Mouse (Mus musculus) intestine, embryonic 15.5 days (tissue): ENCODE data around the gene Matn3. TPM values are rescaled to one million over a fixed set of nuclear protein-coding genes. Genes with fewer than 3 reads are reported as not detected.
A peak's percentile ranks its signal among the peaks of the same experiment; 100 is the strongest.
"Not testable (repeated sequence)": the region's sequence is repeated elsewhere in the genome, so short reads cannot be mapped to it uniquely, and the experiment has no call there.

ENCODE experiments used
- ATAC-seq: fragments of 200-750 bp; cut with Nextera tagmentation; 2 replicates; pipeline ENCODE4 v1.8.0; 2017; ENCODE audit warnings: moderate TSS enrichment, moderate library complexity
- H3K27ac ChIP-seq: fragments of 300-500 bp; sonication (generic); 2 replicates; pipeline ENCODE4 v1.5.1; 2015; ENCODE audit warnings: mild to moderate bottlenecking, inconsistent platforms
- H3K27me3 ChIP-seq: fragments of 300-500 bp; sonication (generic); replicated peaks from 2 replicates; pipeline ENCODE4 v1.6.1; 2015; ENCODE audit warnings: inconsistent platforms
- H3K36me3 ChIP-seq: fragments of 300-500 bp; sonication (generic); 2 replicates; pipeline ENCODE4 v1.6.1; 2015; ENCODE audit warnings: inconsistent platforms
- H3K4me1 ChIP-seq: fragments of 300-500 bp; sonication (generic); replicated peaks from 2 replicates; pipeline ENCODE4 v1.6.1; 2015; ENCODE audit warnings: inconsistent platforms
- H3K4me2 ChIP-seq: fragments of 300-500 bp; sonication (generic); replicated peaks from 2 replicates; pipeline ENCODE4 v1.6.1; 2015; ENCODE audit warnings: mild to moderate bottlenecking, inconsistent platforms
- H3K4me3 ChIP-seq: fragments of 300-500 bp; sonication (generic); replicated peaks from 2 replicates; pipeline ENCODE4 v1.5.1; 2015; ENCODE audit warnings: inconsistent platforms
- H3K9ac ChIP-seq: fragments of 300-500 bp; sonication (generic); 2 replicates; pipeline ENCODE4 v1.6.1; 2015; ENCODE audit warnings: inconsistent platforms
- H3K9me3 ChIP-seq: fragments of 300-500 bp; sonication (generic); 2 replicates; pipeline ENCODE4 v1.6.1; 2016; ENCODE audit warnings: inconsistent platforms
- WGBS: fragments of 180-500 bp; shearing (Covaris S2); methylation state at CpG from one replicate; pipeline ENCODE4 v1.1.7; 2015; 5-methylcytosine and 5-hydroxymethylcytosine counted together
- polyA plus RNA-seq: library from polyadenylated mRNA; unstranded; fragments of >200 nt; fragmentation: Nextera tagmentation; extraction: Ambion mirVana; gene quantifications from 2 replicates; pipeline ENCODE4 v1.2.1, GENCODE M21; 2015

Matn3 gene
- polyA plus RNA-seq, 1 experiment from 2014 or later: 0.11 TPM

DNA sequence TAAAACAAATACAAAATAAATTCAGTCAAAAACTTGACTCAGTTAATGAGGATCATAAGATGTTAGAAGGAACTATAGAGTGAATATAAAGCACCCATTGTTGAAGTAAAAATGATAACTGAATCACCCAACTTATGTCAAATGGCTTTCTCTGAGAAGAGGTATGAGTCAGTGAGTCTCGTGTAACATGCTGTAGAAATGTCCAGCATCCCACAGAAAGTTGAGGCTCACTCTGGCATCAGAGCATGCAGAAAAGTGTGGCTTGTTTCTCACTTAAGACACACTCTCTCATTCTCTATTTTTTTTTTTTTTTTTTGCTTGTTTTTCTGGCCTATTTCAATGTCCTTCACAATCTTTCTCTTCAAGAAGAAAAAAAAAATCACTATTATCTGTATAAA is 26.7 kb upstream of the Matn3 start:
- Histone ChIP-seq H3K4me1 (peaks cover 15% of the 10 kb centered on the region; the same call in 1 of the 2 replicates), H3K27me3 (no peaks in the 10 kb centered on the region), H3K27ac (peak overlapping the region; percentile 99), H3K4me3 (peak overlapping the region; percentile 74), H3K4me2 (peak overlapping the region; percentile 51), H3K9ac (peak overlapping the region; percentile 66; the same call in 1 of the 2 replicates), H3K36me3 (peaks cover 2% of the 10 kb centered on the region; the same call in 1 of the 2 replicates), H3K9me3 (no peaks in the 10 kb centered on the region)
- ATAC-seq: no peak
- 0% methylated on average over 1 of the region's 1 CpGs for WGBS

- Histone ChIP-seq H3K27me3 (no peaks in the 10 kb centered on the region), H3K9me3 (no peaks in the 10 kb centered on the region), H3K36me3 (peaks cover 2% of the 10 kb centered on the region; the same call in 1 of the 2 replicates), H3K27ac (peak within 1 kb of the TSS; percentile 99), H3K9ac (peak within 1 kb of the TSS; percentile 92), H3K4me1 (peaks cover 15% of the 10 kb centered on the region; the same call in 1 of the 2 replicates), H3K4me3 (peak within 1 kb of the TSS; percentile 74), H3K4me2 (peak within 1 kb of the TSS; percentile 70)
- peak; percentile 99 for ATAC-seq
- WGBS: under 1% methylated on average over 73 of the region's 73 CpGs
These were observed 26.0 kb upstream of the Matn3 start, which contains the start of gene Laptm4a for GRCm38 (mm10) chr12:8921394-8922368. TSS of gene Laptm4a (plus strand) at chr12:8921664.

GRCm38 (mm10) chr12:8922369-8923124 is 25.2 kb upstream of the Matn3 start:
- ATAC-seq: no peak
- no peaks in the 10 kb centered on the region for H3K27me3 ChIP-seq
- no peaks in the 10 kb centered on the region for H3K9me3 ChIP-seq
- H3K4me3 ChIP-seq: peak overlapping the region; percentile 74
- H3K9ac ChIP-seq: peak overlapping the region; percentile 92
- peak overlapping the region; percentile 99 for H3K27ac ChIP-seq
- H3K4me1 ChIP-seq: peaks cover 15% of the 10 kb centered on the region; the same call in 1 of the 2 replicates
- peaks cover 2% of the 10 kb centered on the region; the same call in 1 of the 2 replicates for H3K36me3 ChIP-seq
- peak overlapping the region; percentile 70 for H3K4me2 ChIP-seq
- WGBS: under 1% methylated on average over 30 of the region's 30 CpGs

DNA sequence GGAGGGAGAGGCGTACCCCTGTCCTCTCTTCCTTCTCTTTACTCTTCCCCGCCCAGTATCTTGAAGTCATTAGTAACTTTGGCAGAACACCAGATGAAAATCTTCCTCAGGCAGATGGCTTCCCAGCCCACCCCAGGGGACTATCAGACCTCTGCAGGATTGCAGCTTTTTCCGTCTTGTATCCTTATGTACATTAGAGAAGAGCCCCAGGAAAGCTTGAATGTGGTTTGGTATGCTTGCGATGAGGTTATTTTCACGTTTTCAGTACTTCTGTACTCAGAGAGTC is 24.7 kb upstream of the Matn3 start:
- Histone ChIP-seq H3K9me3 (no peaks in the 10 kb centered on the region), H3K4me2 (peak overlapping the region; percentile 70), H3K4me1 (peaks cover 20% of the 10 kb centered on the region; the same call in 1 of the 2 replicates), H3K4me3 (peak overlapping the region; percentile 74), H3K9ac (peak overlapping the region; percentile 92), H3K27me3 (no peaks in the 10 kb centered on the region), H3K36me3 (peaks cover 2% of the 10 kb centered on the region; the same call in 1 of the 2 replicates), H3K27ac (0 out of 2 replicates have a peak overlapping the region, but pooled peaks have one; percentile 99)
- WGBS: 16% methylated on average over 5 of the region's 5 CpGs
- ATAC-seq: no peak

DNA sequence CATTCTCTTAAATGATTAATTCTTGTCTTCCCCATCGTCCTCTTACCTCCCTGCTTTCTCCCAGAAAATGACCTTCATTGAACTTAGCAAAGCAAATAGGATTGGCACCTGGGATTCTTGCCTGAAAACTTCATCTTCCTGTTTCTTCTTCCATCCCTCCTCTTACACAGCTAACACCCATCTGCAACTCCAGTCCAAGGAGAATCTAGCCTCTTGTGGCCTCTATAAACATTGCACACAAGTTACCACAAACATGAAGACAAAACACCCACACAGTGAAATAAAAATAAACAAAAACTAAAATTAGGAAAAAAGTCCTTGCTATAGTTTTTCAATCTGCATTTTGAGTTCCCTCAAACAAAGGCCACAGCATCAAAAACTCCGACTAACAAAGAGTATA is 24.1 kb upstream of the Matn3 start:
- Histone ChIP-seq H3K4me2 (peak overlapping the region; percentile 70), H3K36me3 (peaks cover 2% of the 10 kb centered on the region; the same call in 1 of the 2 replicates), H3K27ac (no peak overlapping the region), H3K27me3 (no peaks in the 10 kb centered on the region), H3K4me3 (peak overlapping the region; percentile 74), H3K9me3 (no peaks in the 10 kb centered on the region), H3K4me1 (peaks cover 20% of the 10 kb centered on the region; the same call in 1 of the 2 replicates), H3K9ac (no peak overlapping the region)
- no peak for ATAC-seq
- 46% methylated on average over 2 of the region's 2 CpGs for WGBS

GRCm38 (mm10) chr12:8927652-8928051 is 20.1 kb upstream of the Matn3 start:
- Histone ChIP-seq H3K4me2 (no peak overlapping the region), H3K4me3 (no peak overlapping the region), H3K27ac (no peak overlapping the region), H3K9me3 (no peaks in the 10 kb centered on the region), H3K36me3 (peaks cover 2% of the 10 kb centered on the region; the same call in 1 of the 2 replicates), H3K27me3 (no peaks in the 10 kb centered on the region), H3K4me1 (peaks cover 22% of the 10 kb centered on the region; the same call in 1 of the 2 replicates), H3K9ac (no peak overlapping the region)
- ATAC-seq: no peak
- WGBS: 95% methylated on average over 3 of the region's 3 CpGs

DNA sequence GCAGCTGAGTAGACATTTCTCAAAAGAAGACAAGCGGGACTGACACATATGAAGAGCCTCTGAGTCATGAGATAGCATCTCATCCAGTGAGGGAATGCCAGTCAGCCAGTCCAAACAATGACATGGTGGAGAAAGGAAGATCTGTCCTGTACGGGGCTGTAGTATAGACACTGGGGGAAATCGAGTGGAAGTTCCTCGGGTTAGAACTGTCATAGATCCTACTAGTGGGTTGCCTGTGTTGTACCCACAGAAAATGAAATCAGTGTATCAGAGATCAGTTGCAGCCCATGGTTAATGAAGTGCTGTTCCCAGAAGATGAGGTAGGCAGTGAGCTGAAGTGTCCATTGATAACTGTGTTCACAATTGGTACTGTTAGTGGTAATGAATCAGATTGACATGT is 19.0 kb upstream of the Matn3 start:
- Histone ChIP-seq H3K4me3 (no peak overlapping the region), H3K9me3 (no peaks in the 10 kb centered on the region), H3K36me3 (peaks cover 5% of the 10 kb centered on the region), H3K9ac (no peak overlapping the region), H3K4me1 (peaks cover 16% of the 10 kb centered on the region; the same call in 1 of the 2 replicates), H3K4me2 (no peak overlapping the region), H3K27me3 (no peaks in the 10 kb centered on the region), H3K27ac (no peak overlapping the region)
- ATAC-seq: no peak
- 85% methylated on average over 4 of the region's 4 CpGs for WGBS

- 0 out of 2 replicates have a peak, but pooled peaks cover 10% of the 10 kb centered on the region for H3K4me1 ChIP-seq
- 68% methylated on average over 4 of the region's 4 CpGs for WGBS
- ATAC-seq: no peak
- H3K9me3 ChIP-seq: no peaks in the 10 kb centered on the region
- peaks cover 21% of the 10 kb centered on the region for H3K36me3 ChIP-seq
- H3K4me3 ChIP-seq: no peak overlapping the region
- H3K9ac ChIP-seq: no peak overlapping the region
- H3K4me2 ChIP-seq: no peak overlapping the region
- H3K27ac ChIP-seq: no peak overlapping the region
- no peaks in the 10 kb centered on the region for H3K27me3 ChIP-seq
These were observed 16.6 kb upstream of the Matn3 start for GRCm38 (mm10) chr12:8931083-8931482.

DNA sequence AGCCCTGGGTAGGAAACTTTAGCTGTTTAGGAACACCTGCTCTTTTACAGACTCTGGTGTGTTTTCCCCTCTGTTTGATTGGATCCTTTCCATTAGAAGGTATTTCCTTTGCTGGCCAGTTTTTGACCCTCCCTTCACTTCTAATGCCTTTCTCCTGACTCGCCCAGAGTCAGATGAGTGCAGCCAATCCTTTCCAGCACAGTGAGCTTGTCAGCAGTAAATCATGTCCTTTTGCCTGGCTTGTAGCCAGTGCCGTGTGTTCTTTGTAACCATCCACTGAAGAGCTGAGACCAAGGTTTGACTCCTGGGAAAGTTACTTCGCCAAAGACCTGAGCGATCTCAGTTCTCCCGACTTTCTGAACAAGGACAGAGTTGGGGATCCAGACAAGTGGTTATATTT is 12.4 kb upstream of the Matn3 start:
- 57% methylated on average over 5 of the region's 5 CpGs for WGBS
- peaks cover 36% of the 10 kb centered on the region for H3K36me3 ChIP-seq
- H3K27ac ChIP-seq: no peak overlapping the region

DNA sequence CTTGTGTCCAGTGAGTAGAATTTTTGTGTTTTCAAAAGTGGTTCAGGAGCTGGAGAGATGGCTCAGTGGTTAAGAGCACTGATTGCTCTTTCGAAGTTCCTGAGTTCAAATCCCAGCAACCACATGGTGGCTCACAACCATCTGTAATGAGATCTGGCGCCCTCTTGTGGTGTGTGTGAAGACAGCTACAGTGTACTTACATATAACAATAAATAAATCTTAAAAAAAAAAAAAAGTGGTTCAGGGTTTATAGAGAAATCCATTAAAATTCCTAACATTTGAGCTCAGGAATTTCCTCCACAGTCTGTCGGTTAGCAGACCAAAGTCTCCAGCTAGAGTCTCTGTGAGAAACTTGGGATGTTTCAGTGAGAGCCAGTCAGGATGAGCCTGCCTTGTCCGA is 11.5 kb upstream of the Matn3 start:
- H3K9ac ChIP-seq, H3K4me2 ChIP-seq, H3K27me3 ChIP-seq, H3K4me3 ChIP-seq, H3K27ac ChIP-seq, H3K9me3 ChIP-seq, H3K4me1 ChIP-seq, ATAC-seq: not testable (repeated sequence)
- H3K36me3 ChIP-seq: peaks cover 36% of the 10 kb centered on the region
- whole genome bisulfite sequencing: 62% methylated on average over 4 of the region's 4 CpGs

More for the DNA sequence above, 12.4 kb upstream of the Matn3 start:
- ATAC-seq: peak; percentile 61; the same call in 1 of the 2 replicates
- Histone ChIP-seq H3K27me3 (no peaks in the 10 kb centered on the region), H3K4me1 (0 out of 2 replicates have a peak, but pooled peaks cover 6% of the 10 kb centered on the region), H3K9me3 (no peaks in the 10 kb centered on the region), H3K4me2 (no peak overlapping the region), H3K9ac (no peak overlapping the region), H3K4me3 (no peak overlapping the region)

GRCm38 (mm10) chr12:8939490-8939889 is 8.2 kb upstream of the Matn3 start:
- Histone ChIP-seq H3K9ac (no peak overlapping the region), H3K4me2 (no peak overlapping the region), H3K27ac (no peak overlapping the region), H3K4me1 (no peaks in the 10 kb centered on the region), H3K27me3 (no peaks in the 10 kb centered on the region), H3K36me3 (peaks cover 30% of the 10 kb centered on the region), H3K4me3 (no peak overlapping the region), H3K9me3 (no peaks in the 10 kb centered on the region)
- 88% methylated on average over 4 of the region's 4 CpGs for WGBS
- no peak for ATAC-seq
